Mouse (Mus musculus) right cerebral cortex, adult 2 months (tissue): ENCODE results near the gene Erbb3.
"Not testable (repeated sequence)": the region's sequence is repeated elsewhere in the genome, so short reads cannot be mapped to it uniquely, and the experiment has no call there.

Source experiments
- DNase-seq, 2 experiments: peaks; one replicate each; pipeline ENCODE4 v3.0.0; 2021 to 2022; ENCODE audit warnings: low spot score in 2 of 2

Gene Erbb3

DNA sequence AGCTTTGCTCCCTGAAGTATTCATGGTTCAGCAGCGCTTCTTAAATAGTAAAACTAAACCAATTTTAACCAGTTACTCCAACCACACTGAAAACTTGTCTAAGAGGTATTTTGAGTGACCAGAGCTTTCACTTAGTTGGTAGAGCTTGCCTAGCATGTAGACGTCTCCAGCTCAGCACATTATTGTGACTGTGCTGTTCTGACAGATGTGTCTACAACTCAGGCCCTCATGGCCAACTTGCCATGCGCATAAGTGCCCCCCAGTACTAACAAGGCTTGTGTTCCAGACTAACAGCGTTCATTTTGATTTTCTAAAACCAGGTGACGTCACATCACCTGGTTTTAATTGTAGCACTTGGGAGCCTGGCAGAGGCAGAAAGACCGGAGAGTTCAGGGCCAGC is 32.5 kb downstream of the Erbb3 start:
- no peak for DNase-seq

DNA sequence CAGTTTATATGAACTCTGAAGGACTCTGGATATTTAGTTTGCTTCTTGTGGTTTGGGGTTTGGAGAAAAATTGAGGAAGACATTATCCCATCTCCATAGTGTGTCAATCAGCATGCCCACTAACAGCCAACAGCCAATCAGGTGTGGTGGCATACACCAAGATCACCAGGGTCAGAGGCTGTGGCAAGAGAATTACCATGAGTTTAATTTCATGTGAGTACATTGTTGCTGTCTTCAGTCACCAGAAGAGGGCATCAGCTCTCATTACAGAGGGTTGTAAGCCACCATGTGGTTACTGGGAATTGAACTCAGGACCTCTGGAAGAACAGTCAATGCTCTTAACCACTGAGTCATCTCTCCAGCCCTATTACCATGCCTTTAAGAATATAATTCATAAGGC is 33.2 kb downstream of the Erbb3 start:
- DNase-seq: no peak

DNA sequence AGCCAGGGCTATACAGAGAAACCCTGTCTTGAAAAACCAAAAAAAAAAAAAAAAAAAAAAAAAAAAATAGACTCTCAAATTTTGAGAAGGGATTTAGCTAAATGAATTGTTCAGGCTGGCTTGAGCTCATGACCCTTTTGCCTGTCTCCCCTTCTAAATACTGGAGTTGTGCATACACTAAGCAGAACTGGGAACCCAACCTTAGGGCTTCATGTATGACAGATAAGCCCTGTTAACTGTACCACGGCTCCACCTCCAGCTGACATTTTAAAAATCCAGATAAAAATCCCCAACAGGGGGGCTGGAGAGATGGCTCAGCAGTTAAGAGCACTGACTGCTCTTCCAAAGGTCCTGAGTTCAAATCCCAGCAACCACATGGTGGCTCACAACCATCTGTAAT is 33.9 kb downstream of the Erbb3 start:
- not testable (repeated sequence) for DNase-seq

DNA sequence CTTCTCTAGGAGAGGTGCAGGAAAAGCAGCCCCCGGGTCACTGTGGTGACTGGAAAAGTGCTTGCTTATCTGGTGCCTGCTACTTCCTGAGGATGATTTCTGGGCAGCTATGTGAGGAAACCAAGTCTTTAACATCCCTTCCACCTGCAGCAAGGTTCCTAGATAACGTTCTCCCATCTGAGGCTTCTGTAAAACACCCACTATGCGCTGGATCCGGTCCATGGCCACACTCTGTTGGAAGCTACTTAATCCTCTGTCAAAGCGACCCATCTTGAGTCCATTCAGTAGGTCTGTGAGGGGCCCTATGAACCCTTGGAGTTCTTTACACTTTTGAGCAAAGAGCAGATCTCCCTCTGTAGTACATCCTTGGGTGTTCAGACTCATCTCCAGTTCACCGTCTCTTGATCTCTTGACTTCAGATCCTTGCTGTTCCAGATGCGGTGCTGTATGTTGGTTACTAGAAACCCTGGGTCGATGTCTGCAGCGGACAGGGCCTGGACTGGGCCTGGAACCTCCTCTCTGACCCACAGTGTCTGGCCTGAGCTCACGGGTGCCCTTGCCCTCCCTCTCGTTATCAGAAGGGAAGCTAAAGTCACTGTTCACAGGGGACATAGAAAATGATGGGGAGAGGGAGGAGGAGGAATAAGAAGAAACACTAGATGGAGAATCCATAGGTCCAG is 39.2 kb downstream of the Erbb3 start:
- not testable (repeated sequence) for DNase-seq

DNA sequence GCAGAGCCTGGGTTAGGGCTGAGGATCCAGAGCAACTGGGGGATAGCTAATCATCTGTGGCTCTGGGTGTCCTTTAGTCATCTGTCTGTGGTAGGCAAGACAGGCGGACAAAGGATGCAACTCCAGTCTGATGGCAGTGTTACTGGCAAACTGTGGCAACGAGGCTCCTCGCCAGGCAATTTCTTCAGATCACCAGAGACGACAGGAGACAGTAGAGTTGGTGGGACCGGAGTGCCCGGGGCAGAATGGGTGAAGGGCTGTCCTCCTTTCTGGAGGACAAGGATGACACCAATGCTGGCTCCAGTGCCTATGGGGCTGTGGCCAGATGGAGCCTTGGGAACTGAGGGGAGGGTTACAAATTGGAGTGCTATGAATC is 39.8 kb downstream of the Erbb3 start:
- DNase-seq: peak in 1 of 2 experiments; percentile 8

DNA sequence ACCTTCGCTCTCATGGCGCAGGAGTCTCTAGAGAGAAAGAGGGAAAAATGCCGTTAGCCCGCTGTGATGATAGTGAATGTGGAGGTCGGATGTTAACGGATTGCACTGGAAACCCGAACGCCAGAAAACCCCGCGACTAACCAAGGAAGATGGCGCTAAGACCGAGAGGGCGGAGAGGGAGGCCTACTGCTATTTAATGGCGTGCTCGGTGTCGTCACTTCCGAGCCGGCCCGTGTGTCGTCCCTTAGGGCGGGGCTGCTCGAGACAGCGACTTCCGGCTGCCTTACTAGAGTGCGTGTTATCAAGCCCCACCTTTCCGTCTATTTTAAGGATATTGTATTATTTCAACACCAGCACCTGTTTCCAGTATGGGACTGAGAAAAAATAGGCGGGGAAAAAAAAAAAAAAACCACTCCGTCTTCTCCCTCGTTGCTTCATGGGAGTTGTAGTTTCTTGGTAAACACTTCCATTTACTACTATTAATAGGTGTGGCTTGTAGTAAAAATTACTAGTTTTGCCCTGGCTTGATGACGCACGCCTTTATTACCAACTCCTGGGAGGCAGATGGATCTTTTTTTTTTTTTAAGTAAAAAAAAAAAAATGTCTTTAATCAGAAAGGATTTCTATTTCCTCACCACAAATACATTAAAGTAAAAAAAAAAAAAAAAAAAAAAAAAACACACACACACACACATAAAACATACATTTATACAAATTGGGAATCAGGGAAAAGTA is 40.3 kb downstream of the Erbb3 start, which contains the start of gene Rpl41:
Gene Rpl41 (minus strand): TSS at position 359 of the 735 bp plus-strand sequence.
- peak; percentile 91 to 94 for DNase-seq

DNA sequence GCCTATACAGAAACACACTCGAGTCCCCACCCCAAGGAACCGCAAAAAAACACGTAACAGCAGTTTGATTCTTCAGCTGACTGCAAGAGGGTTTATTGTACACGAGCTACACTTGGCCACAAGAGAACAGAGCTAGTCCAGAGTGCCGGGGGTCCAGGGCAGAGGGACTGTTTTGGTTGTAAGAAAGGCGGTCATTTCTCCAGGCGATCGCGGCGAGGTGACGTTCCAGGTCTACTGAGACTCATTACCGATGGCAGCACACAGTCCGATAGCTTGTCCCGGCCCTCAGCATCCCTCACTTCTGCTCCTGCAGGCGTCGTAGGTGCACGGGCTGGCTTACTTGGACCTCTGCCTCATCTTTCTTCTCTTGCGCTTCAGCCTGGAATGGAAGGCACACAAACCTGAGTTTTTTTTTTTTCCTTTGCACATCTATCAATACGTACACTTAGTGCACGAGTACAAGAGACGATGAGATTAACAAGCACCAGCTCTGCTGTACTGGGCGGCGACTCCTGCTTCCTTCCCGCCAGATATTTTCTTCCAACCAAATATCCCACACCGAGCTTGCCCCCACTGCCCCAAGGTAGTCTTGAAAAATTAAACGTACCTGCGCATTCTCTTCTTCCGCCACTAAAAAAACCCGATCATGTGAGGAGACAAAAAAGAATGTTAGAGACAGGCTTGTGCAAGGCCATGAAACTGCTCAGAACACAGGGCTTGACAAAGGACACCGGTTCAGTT is 41.2 kb downstream of the Erbb3 start:
- peak; percentile 27 to 32 for DNase-seq

DNA sequence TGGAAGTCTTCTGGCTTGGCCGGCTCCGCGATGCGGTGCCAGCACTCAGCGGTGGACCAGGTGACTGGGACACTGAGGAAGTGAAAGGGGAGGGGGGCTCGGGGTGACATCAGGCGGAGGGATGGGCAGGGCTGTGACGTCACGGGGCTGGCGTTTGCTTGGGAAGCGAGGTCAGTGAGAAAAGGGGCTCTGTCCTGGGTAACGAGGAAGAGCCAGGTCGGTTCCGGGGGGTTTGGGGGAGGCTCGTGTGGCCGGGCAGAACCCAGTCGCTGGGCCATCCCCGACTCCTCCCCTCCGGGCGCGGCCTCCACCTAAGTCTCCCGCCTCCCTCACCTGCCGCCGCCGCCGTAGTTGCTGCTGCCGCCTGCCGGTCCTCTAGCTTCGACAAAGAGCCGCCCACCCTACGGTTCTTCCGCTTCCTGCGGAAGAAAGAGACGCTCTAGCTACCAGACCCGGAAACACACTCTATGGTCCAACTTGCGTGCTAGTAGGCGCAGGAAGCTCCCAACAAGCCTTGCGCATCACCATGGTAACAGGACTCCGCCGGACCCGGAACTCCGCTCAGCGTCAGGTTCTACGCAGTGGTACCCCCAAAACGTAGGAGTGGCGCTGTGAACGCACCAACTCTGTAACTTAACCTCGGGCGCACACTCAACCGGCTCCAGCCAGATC is 42.0 kb downstream of the Erbb3 start, which contains the start of gene Zc3h10:
Gene Zc3h10 (minus strand): TSS at position 414 of the 672 bp plus-strand sequence.
- DNase-seq: peak; percentile 96

DNA sequence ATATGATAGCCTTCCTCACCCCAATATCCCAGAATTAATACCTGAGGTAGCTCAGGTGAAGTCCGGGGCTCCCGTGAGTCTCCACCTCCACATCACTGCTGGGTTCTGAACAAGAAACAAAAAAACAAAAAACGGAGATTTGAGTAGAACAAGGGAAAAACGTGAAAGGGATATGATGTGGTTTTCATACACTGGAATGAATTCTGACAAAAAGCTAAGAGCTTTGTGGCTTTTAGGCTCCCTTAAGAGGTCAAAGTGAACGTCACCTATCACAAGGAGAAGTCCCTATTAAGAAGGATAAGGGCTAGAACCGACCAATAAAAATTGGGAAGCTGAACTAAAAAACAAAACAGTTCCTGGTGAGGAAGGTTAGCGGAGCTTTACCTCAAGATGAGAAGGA is 42.7 kb downstream of the Erbb3 start:
- no peak for DNase-seq

DNA sequence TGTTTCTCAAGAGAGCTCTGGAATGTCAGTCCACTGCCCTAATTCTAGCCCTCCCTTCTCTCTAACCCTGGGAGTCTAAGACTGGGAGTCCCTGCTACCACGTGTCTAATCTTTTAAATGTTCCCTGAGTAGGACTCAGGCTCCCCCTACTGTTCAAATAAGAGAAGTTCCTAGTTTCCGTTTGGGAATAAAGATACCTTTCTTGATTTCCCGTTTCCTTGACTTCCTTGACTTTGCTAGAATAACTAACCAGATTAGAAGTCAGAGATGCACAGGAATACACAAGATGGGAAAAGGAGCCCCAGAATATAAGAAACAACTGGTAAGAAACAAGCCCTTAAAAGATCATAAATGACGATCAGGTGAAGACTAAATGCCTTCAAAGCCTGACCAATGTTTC is 43.1 kb downstream of the Erbb3 start:
- no peak for DNase-seq

DNA sequence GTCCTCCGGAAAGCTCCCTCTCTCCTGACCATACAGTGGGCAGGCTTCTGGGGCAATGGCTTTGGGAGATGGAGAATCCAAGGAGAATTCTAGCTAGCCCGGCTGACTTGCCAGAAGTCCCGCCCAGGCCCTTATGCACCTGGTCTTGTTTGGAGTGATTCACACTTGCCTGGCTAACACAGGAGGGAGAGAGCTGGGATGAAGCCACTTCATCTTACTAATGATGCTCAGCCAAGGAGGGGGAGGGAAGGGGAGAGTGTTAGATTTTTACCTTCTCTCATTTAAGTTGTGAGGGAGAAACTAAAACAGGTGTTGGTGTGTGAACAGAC is 43.9 kb downstream of the Erbb3 start:
- DNase-seq: no peak

DNA sequence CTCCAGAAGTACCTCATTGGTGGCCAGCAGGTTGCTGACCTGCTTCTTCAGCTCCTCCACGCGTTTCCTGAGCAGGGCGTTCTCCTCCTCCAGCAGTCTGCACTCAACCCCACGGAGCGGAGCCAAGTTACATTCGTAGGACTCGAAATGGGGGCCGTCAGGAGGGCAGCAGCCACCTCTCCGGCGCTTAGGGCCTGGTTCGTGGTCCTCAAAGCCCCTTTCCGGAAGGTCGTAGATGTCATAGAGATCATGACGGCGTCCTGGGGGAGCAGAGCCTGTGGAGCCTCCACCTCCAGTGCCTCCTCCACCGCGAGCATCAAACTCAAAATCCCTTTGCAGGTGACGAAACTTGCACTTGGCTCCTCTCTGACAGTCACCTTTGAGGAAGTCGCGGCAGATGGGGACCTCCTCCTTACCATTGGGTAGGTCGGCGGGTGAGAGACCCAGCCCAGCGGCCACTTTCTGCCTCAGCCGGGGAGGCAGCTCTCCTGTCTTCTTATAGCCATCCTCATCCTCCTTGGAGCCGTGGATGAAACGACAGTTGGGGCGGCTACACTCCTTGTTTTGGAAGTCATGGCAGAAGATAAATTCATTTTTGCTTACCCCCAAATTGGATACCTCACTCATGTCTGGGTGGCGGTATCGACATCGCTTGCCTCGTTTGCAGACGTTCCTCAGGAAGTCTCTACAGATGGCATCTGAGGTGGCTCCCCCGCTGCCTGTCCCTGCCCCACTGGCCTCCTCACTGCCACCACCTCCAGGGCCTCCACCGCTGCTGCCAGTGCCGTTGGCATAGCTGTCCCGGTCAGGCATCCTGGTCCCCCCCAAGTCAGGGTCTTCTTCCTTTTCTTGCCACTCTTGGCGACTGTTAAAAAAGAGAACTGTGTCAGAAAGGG is 44.5 kb downstream of the Erbb3 start:
- no peak for DNase-seq

DNA sequence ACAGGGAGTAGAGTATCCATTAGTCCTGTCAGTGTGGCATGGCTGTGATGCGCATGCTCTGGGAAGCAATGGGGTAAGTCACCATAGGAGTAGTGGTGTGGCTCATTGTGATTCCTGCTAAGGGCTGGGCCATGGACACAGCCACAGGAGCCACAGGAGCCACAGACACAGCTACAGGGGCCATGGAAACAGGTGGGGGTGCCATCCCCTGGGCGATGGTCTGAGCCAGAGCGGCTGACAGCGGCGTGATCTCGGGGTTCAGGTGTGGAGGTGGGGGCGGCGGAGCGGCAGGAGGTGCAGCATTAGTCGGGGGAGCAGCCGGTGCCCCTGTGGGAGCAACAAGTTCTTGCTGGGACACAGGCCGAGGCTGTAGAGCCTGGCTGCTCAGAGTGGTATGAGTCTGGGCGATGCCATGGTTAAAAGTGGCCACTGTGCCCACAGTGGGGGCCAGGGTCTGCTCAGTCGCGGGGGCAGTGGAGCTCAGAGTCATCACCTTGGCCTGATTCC is 45.2 kb downstream of the Erbb3 start:
- DNase-seq: no peak

DNA sequence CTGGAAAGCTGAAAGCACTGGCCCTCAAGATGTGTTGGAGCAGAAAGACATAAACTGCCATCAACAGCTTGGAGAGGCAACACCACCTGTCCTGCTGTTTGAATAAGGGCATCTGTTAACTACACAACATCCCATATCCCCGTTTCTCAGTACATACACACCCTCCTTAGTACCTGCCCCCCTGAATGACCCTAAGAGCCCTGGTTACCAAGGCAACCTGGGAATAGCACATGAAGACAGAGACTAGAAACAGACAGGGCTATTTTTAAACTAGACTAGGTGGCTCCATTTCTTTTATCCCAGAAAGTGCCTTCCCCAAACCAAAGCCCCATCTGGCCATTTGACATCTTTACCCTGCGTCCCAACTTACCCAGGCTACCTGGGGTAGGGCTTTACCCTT is 46.4 kb downstream of the Erbb3 start:
- DNase-seq: no peak

DNA sequence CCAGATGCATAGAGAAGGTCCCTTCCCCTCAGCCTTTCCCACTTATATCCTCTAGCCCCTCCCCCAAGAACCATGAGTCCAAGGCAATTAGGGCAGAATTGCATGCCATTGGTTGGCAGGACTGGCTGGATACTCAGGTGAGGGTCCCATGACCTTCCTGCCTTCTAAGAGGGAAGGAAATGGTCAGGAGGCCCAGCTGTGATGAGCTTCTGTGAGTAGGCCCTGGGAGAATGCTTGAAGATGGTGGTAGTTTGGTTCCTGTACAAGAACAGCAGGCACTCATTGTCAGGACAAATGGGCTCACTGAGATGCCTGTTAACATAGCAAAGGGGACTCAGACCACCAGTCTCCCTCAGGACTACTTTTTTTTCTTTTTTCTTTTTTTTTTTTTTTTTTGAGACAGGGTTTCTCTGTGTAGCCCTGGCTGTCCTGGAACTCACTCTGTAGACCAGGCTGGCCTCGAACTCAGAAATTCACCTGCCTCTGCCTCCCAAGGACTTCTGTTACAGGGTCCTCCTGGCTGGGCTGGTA is 51.0 kb downstream of the Erbb3 start:
- DNase-seq: no peak

DNA sequence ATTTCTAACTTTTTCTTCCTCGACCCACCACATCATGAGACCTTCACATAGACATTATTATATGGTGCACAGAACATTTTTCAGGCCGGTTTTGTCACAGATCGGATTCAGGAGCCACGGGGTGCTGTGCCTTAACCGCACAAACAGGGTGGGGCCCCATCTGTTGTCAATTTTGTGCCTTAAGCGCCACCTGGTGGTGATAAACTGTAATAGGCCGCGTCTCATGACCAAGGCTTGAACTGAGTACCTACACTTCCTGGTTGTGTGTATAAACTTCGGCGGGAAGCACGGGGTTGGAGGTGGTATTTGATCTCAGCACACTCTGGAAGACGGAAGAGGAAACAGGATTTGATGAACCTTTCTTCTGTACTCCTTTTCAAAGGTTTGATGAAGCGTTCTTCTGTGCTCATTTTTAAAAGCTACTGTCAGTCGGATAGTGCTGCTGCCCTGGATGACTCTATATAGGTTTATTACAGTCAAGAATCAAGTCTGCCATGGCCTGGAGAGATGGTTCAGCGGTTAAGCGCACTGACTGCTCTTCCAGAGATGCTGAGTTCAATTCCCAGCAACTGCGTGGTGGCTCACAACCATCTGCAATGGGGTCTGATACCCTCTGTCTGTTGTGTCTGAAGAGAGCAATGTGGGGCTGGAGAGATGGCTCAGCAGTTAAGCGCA is 53.0 kb downstream of the Erbb3 start:
- peak; percentile 93 to 95 for DNase-seq

DNA sequence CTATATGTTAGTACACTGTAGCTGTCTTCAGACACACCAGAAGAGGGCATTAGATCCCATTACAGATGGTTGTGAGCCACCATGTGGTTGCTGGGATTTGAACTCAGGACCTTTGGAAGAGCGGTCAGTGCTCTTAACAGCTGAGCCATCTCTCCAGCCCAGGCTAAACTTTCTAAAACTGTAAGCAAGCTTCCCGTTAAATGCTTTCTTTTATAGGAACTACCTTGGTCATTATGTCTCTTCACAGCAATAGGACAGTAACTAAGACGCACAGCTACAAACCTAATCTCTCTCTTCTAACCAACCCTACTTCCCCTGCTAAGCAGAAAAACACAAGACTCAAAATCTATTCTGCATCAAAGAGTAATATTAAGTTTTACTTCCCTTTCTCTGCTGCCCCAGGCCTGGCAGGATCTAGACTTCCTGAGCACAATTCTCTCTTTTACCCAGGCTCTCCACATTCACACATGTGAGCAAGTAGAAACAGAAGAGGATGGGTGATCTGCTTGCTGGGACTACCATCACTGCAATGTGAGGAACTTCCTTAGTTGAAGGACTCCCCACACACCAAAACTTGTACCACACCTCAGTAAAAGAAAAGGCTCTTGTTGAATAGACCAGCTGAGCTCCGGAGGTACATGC is 53.7 kb downstream of the Erbb3 start:
- no peak for DNase-seq

DNA sequence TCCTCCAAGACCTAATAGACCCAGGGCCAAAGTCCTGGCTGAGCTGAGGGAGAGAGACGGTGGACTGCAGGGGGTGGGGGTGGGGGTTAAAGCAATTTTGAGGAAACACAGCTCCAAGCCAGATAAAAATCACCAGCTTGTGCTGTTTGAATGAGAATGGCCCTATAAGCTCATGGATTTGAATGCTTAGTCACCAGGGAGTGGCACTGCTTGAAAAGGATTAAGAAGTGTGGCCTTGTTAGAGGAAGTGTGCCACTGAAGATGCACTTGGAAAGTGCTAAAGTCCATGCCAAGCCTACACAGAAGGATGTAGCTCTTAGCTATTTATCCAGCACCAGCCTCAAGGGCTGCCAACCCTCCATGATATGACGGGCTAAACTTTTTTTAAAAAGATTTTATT is 54.2 kb downstream of the Erbb3 start:
- no peak for DNase-seq
